Mouse (Mus musculus) MEL-GATA-1-ER (cell line): ENCODE measurements around the gene Coa4.
A peak's percentile ranks its signal among the peaks of the same experiment; 100 is the strongest.

ENCODE experiments used
- DNase-seq: peaks from one replicate; pipeline ENCODE4 v3.0.0-alpha.2; 2012; ENCODE audit warnings: low read depth; ENCODE audit errors: extremely low read depth

The Coa4 gene

DNA sequence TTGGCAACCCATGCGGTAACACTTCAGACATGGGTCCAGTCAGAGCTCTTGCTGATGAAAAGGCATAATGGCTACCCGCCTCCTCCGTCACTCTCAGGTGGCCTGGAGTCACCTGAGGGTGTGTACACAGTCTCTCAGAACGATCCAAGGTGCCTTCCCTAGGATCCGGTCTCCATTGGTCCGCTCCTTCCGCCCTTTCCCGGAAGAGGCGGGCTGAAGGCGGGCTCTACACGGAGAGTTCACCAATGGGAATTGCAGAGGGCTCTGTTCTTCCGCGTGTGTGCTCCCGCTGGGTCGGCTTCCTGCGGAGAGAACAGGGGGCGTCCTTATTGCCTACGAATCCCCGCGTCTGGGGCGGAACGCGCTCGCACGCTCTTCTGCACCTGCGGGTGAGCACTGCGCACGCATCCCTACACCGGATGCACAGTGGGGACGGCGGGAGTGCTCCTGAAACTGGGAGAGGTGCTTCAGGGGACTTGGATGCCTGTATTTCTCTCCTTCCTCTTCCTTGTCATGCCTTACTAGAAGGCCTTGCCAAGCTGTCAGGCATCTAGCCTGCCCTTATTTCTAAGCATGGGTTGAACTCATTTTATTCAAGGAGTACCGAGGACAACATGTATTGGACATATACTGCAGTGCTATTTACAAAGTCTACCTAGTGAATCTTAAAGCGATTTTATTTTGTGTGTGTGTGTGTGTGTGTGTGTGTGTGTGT lies at the start of gene Coa4:
Coa4 (plus strand) TSS at position 268 of the 715 bp plus-strand sequence.
- peak; percentile 86 for DNase-seq

DNA sequence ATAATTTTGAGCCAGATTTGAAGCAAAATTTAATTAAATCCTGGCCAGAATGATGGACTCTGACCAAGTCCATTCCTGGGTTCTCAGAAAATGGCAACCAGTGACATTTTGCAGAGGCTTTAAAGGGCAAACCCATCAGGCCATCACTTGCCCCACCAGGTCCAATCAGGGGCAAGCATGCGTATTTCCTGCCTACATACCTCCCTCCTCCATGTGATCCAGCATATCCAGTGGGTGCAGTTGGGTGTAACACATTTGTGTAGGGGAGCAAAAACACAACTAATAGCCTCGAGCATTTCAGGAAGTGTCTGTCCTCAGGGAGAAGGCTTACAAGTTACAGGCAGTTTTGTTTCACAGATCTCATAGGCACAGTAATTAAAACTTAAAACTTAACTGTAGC lies 49.6 kb upstream of the Coa4 start:
- no peak for DNase-seq

DNA sequence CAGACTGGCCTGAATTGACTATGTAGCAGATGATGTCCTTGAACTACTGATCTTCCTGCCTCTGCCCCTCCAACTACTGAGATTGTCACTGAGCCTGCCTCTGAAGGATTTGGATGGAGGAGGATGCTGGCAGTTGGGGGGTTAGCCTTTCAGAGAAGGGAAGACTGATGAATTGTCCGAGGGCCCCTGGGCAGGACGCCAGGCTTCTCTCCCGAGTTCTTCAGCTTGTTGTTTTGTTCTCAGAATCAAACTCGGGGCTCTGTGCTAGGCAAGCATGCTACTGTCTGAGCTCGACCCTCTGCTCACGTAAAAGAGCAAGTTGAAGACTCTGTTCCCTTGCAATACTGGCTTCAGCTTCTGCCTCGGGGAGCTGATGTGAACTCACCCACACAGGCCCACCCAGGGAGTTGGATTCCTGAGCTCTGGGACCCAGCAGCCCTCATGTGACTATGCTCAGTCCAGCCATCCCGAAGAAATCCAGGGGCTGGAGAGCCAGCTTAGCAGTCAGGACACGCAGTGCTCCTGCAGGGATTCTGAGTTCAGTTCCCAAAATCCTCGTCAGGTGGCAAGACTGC lies 48.3 kb upstream of the Coa4 start:
- DNase-seq, result no peak

DNA sequence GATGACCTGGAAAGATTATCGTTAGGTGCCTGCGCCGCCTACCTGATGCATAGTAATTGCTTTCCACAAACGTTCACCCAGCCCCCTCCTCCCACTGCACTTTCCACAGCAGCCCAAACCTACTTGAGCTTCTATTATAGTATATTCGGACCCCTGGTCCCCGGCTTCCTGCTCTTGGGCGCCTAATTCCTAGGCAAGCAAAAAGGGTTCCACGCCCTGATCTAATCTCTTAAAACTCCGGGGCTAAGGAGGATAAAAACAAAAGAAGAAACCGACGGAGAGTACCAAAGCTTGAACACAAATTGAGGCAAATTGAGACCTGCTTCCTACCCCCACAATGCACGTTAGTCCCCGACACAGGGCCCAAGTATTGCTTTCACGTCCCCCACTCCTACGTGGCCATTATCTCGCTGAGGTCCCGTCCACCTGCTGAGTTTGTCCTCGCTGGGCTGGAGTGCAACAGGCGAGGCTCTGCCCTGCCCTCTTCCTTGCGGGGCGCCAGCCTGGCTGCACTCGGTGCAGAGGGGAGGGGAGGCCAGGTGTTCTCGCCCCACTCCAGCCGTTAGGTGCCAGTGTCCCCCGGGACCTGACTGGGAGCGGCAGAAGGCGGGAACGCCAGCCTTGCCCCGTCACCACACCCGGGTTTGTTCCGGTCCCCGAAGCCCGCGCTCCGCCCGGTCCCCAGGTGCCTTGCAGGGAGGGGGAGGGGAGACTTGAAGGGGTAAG lies 44.3 kb upstream of the Coa4 start:
- peak; percentile 68 for DNase-seq

DNA sequence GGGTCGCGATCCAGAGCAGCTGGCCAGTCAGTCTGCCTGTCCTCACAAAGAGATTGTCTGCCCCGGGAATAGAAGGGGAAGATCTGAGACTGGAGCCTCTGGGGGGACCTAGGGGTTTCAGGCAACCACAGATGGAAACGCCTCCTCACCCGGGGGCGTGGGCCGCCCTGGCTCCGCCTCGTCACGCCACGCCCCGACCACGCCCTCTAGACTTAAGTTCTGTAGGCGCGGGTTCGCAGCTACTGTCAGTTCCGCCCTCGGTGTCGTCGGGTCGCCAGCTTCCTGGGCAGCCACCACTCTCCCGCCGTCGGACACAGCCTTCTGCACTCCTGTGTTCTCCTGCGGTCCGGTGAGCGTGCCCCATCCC lies 43.8 kb upstream of the Coa4 start, which contains the start of gene Ucp2:
Ucp2 (plus strand) TSS at position 221 of the 367 bp plus-strand sequence.
- peak; percentile 83 for DNase-seq

DNA sequence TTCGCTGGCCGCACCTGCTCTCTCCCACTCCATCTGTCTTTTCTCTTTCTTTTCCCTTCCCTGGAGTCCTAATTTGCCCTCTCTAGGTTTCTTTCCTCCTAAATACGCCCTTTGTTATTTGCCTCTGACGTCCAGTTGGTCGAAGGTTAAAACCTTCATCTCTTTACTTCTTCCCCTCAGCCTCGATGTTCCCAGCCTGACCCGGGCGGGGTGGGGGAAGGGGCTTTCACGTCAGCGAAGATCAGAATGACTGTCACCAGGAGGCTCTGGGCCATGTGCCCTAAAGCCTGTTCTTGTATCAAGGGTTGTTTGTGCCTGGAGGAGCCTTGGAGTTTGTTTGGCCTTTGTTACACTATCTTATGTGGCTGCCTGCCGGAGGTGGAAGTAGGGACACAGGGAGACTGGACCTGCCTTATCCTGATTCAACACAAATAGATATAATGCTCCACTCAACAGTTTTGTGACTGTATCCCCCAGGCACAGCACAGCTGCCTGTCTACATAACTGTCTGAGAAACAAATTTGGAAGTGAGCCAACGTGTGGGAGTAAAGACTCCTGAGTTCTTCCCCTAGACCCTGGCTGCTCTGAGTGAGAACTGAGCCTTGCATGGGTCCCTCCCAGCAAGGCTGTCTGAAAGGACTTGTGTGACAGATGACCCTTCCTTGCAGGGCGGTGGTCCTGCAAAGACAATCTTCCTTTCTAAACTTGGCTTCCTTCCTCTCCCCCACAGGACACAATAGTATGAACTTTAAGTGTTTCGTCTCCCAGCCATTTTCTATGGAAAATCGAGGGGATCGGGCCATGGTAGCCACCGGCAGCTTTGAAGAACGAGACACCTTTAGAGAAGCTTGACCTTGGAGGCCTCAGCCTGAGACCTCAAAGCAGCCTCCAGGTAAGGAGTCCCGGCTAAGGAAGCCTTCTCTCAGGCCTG lies 43.1 kb upstream of the Coa4 start:
- DNase-seq, result peak; percentile 81

DNA sequence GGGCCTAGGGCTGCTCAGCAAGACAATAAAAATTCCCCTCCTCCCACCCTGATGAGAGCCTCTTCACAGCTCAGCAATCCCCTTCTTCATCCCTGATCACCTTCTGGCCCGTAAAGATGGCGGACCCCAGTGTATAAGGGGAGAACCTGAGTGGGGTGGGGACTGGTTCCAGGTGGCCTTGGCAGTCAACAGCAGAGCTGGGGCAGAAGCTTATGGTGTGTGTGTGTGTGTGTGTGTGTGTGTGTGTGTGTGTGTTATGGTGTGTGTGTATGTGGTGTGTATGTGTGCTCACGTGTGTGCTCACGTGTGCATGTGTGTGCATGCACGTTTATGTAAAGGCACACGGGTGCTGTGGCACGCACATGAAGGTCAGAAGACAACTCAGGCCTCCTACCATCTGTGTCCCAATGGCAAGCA lies 42.4 kb upstream of the Coa4 start:
- DNase-seq, result no peak

DNA sequence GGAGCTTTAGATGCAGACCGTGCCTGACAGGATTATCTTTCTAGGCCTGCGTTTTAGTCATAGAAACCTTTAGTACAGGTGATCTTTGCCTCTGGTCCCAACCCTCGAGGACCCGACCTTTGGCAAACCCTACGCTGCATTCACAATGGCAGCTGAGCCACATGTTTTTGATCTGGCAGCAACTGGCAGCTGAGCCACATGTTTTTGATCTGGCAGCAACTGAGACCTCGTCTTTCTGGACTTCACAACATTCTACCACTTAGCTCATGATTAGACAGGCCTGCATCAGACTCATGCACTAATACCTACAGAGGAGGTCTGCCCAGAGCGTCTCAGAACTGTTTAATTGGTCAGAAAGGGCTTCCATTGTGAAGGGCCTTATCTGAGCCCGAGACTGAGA lies 41.8 kb upstream of the Coa4 start:
- no peak for DNase-seq

DNA sequence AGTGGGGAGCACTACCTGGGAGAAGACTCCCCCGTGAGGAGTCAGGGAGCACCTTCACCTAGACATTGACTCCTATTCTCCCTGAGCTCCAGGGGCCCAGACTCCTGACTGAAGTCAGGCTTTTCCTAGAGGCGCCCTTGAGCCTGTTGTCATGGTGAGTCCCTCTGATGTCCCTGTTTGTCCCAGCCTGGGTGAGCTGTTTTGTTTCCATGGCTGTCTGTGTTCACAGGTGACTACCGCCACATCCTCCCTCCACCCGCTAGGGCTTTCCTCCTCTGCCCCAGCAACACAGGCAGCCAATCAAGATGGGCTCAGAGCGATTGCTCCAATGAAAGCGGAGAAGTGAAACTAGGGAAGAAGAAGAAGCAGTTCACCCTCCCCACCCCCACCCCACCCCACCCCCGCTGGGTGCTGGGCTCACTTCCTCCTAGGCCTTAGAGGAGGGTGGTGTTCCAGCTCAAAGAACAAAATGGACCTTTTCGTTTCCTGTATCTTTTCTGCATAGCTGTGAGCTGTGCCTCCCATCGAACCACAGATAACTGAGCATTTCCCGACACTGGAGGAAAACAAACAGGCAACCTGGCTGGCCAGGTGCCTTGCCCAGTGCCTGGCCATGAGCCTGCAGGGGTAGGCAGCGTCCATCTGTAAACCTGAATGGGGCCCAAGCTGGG lies 41.2 kb upstream of the Coa4 start:
- DNase-seq, result peak; percentile 90

DNA sequence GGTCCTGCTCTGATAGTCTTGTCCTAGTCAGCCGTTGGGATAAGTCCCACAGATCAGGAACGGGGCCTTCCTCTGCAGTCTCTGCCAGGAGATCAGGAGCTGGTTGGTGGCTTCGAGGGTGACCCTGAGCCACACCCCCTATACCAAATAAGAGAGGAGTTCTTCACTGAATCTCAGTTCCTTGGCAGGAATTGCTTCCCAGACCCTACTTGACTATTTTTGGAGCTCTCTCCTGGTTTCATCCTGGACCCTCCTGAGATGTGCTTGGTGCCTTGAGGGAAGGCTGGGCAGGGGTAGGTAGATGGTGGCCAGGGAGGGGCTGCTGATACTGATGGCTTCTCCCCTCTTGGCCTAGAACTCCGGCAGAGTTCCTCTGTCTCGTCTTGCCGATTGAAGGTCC lies 40.5 kb upstream of the Coa4 start:
- no peak for DNase-seq

DNA sequence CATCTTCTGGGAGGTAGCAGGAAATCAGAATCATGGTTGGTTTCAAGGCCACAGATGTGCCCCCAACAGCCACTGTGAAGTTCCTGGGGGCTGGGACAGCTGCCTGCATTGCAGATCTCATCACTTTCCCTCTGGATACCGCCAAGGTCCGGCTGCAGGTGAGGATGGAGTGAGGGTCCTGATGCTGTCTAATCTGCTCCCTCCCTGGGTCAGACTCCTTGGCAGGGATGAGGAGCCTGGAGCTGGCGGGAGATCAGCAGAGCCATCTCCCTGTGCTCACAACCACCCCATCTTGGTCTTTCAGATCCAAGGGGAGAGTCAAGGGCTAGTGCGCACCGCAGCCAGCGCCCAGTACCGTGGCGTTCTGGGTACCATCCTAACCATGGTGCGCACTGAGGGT lies 40.1 kb upstream of the Coa4 start:
- DNase-seq, result no peak

DNA sequence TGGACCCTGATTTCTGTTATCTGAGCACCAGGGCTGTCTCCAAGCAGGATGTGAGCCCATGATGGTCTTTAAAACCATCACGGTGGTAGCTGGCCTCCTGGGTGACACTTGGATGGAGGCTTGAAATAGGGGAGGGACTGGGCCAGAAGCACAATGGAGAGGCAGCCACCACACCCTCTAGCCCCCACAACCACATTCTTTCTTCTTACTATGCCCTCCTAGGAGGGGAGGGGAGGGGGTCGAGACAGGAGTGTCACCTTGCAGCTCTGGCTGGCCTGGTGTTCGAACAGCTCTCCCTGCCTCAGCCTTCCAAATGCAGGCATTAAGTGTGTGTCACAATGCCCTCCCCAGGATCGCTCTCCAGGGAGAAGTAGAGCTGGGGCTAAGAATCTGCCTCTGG lies 39.5 kb upstream of the Coa4 start:
- DNase-seq, result no peak

DNA sequence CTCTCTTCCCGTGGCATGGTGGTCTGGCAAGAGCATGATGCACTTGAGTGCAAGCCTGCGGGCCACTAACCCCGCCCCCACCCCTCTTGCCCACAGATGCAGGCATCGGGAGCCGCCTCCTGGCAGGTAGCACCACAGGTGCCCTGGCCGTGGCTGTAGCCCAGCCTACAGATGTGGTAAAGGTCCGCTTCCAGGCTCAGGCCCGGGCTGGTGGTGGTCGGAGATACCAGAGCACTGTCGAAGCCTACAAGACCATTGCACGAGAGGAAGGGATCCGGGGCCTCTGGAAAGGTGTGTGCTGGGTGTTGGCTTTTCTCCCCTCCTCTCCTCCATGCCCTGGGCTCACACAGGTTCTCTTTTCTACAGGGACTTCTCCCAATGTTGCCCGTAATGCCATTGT lies 38.9 kb upstream of the Coa4 start:
- DNase-seq, result no peak

DNA sequence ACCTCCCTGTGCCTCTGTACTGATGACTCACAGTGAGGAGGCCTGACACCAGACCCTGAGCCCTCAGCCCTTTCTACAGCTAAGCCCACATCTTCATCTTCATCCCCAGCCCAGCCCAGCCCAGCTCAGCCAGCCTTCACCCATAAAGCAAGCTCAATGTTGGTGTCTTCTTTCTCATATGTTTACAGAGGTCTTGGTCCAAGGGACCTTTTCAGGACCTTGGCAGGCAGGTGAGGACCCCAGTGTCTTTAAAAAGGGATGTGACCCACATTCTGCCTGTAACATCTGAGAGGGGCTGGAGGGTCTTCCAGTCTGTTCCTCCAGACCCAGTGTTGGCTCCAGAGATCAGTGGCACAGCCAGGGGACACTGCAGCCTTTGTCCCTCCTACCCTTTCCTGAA lies 37.4 kb upstream of the Coa4 start:
- DNase-seq, result no peak

DNA sequence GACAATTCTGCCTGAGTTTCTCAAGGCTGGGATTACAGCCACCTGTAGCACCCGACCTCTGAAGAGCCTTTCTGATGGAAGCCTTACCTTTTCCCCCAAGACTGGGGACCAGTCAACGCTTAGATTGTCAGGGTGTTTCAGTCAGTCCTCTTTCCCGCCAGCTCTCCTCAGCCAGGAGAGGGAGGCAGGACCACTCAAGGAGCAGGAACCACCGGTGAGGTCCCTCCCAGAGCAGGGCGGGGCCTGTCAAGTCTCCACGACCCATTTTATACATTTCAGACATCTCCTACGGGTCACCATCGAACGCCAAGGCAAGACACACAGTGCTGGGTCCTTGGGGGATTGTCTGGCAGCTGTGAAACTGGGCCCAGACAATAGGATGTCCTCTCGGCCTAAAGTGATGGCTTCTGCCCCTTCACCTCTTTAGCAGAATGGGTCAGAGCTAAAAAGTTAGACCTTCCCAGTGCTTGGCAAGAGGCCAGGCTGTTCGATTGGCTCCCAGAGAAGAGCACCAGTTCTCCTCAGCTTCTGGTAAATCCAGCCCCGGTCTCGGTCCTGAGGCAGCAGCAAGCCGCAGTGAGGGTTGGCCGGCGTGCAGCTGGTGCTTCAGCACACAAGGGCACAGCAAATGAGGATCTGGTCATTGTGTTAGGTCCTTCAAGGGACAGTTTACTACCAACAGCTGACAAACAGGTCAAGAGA lies 36.4 kb upstream of the Coa4 start:
- no peak for DNase-seq

DNA sequence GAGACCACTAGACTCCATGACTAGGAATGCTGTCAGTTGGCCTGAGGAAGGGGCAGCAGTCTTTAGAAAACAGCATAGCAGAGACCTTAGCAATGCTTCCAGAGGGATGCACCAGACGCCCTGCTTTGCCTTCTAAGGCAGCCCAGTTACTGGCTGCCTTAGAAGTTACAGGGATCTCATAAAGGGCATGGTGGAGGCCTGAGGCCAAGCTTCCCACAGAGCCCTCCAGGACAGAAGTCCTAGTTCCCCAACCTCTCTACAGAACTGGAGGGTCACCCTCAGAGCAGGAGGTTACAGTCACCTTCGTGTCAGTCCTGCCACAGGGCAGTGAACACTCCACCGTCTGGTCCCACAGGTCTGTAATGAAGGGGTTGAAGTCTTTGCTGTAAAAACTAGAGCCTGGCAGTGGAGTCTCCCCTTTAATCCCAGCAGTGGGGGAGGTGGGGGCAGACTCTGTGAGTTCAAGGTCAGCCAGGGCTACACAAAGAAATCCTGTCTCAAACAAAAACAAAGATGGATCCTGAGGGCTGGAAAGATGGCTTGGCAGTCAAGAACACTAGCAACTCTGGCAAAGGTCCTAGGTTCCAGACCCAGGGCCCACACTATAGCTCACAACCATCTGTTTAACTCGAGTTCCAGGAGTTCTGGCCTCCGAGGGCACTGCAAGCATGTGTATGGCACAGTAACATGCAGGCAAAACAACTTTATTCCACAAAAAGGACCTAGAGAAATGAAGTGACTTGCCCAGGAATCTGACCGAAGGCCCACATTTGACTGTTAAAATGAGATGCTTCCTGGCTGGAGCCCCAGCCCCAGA lies 35.6 kb upstream of the Coa4 start:
- DNase-seq, result no peak

DNA sequence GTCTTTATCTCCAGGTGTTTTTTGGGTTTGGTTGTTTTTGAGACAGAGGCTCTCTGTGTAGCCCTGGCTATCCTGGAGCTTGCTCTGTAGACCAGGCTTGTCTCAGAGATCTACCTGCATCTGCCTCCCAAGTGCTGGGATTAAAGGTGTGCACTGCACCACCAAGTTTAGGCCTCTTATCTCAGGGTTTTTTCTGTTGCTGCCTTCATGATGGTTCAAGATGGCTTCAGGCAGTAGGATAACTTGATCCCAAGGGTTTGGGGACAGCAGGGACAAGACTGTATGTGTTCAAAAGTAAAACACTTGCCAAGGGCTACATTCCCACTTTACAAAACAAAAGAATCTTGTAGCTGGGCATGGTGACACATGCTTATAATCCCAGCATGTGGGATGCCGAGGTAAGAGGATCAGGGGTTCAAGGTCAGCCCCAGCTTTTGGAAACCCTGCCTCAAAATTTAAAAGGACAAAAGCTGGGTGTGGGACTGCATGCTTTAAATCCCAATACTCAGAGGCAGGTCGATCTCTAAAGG lies 35.0 kb upstream of the Coa4 start:
- DNase-seq, result no peak

DNA sequence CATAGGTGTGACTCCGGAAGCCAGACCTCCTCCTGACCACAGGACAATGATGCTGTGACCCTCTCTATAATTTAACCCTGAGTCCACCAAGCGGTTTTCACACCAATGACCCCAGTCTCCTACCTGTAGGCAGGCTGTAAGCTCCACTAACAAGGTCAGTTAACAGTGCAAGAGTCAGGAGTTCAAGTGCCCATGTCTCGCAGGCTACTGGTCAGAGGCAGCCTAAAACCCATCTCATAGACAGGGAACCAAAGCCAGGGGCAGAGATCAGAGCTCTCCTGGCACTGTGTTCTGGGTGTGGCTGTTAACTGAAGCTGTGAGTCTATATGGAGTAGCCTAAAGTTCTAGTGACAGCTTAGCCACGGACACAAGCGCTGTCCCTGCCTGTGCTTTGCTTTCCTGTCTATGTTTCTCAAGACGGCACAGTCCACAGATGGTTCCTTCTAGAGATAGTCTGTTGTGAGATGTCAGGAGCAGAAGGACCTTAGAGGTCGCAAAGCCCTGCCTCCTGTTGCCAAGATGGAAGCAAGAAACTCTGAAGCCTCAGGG lies 34.4 kb upstream of the Coa4 start:
- DNase-seq, result no peak

DNA sequence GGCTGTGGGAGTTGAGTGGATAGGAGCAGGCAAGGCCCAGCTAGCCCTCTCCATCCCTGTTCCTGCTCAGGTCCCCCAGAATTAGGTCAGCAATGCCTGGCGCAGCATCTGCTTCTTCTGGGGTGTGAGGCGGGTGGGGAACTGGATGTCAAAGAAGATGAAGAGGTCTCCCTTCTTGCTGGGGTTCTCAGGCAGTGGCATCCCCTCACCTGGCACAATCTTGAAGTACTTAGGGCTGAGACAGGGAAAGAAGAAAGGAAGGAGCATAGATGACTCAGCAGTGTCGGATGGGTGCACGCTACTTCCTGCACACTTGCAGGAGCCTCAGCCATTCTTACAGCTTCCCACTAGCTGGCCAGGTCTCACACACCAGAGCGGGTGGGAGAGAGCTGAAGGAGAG lies 33.8 kb upstream of the Coa4 start:
- DNase-seq, result no peak
